Mouse (Mus musculus): ENCODE results near the gene Olfml2b. TPM values are rescaled to one million over a fixed set of nuclear protein-coding genes. Genes with fewer than 3 reads are reported as not detected.

Gene Olfml2b
- polyA plus RNA-seq, 1 experiment, result not detected

- TF ChIP-seq GATA1 (IDR thresholded peaks at IDR 0.05; ENCODE audit: low read length), result no peak
Measured at GRCm38 (mm10) chr1:170659260-170659659, 14.9 kb downstream of the Olfml2b start.

GRCm38 (mm10) chr1:170664620-170665185 lies 20.4 kb downstream of the Olfml2b start:
- TF ChIP-seq GATA1 (IDR thresholded peaks at IDR 0.05; ENCODE audit: low read length), result no peak

- TF ChIP-seq GATA1 (IDR thresholded peaks at IDR 0.05; ENCODE audit: low read length), result no peak
Measured at GRCm38 (mm10) chr1:170665200-170665599, 20.9 kb downstream of the Olfml2b start.

- no peak for TF ChIP-seq GATA1 (IDR thresholded peaks at IDR 0.05; ENCODE audit: low read length)
Measured at GRCm38 (mm10) chr1:170674184-170674775, 29.9 kb downstream of the Olfml2b start.

GRCm38 (mm10) chr1:170677681-170678080 lies 33.3 kb downstream of the Olfml2b start:
- no peak for TF ChIP-seq GATA1 (IDR thresholded peaks at IDR 0.05; ENCODE audit: low read length)

GRCm38 (mm10) chr1:170678861-170679260 lies 34.5 kb downstream of the Olfml2b start:
- TF ChIP-seq GATA1 (IDR thresholded peaks at IDR 0.05; ENCODE audit: low read length), result no peak

- TF ChIP-seq GATA1 (IDR thresholded peaks at IDR 0.05; ENCODE audit: low read length), result no peak
Measured at GRCm38 (mm10) chr1:170679624-170680023, 35.3 kb downstream of the Olfml2b start.

- no peak for TF ChIP-seq GATA1 (IDR thresholded peaks at IDR 0.05; ENCODE audit: low read length)
Measured at GRCm38 (mm10) chr1:170683863-170684262, 39.5 kb downstream of the Olfml2b start.

GRCm38 (mm10) chr1:170689773-170690172 lies 45.4 kb downstream of the Olfml2b start:
- TF ChIP-seq GATA1 (IDR thresholded peaks at IDR 0.05; ENCODE audit: low read length), result no peak

GRCm38 (mm10) chr1:170691301-170691700 lies 47.0 kb downstream of the Olfml2b start:
- no peak for TF ChIP-seq GATA1 (IDR thresholded peaks at IDR 0.05; ENCODE audit: low read length)

GRCm38 (mm10) chr1:170694821-170695291 lies 50.5 kb downstream of the Olfml2b start:
- TF ChIP-seq GATA1 (IDR thresholded peaks at IDR 0.05; ENCODE audit: low read length), result no peak

GRCm38 (mm10) chr1:170695326-170695725 lies 51.0 kb downstream of the Olfml2b start:
- TF ChIP-seq GATA1 (IDR thresholded peaks at IDR 0.05; ENCODE audit: low read length), result no peak

- no peak for TF ChIP-seq GATA1 (IDR thresholded peaks at IDR 0.05; ENCODE audit: low read length)
Measured at GRCm38 (mm10) chr1:170696996-170697395, 52.7 kb downstream of the Olfml2b start.

- no peak for TF ChIP-seq GATA1 (IDR thresholded peaks at IDR 0.05; ENCODE audit: low read length)
Measured at GRCm38 (mm10) chr1:170697771-170698356, 53.5 kb downstream of the Olfml2b start.

GRCm38 (mm10) chr1:170698771-170699170 lies 54.4 kb downstream of the Olfml2b start:
- no peak for TF ChIP-seq GATA1 (IDR thresholded peaks at IDR 0.05; ENCODE audit: low read length)

- TF ChIP-seq GATA1 (IDR thresholded peaks at IDR 0.05; ENCODE audit: low read length), result no peak
Measured at GRCm38 (mm10) chr1:170699553-170699952, 55.2 kb downstream of the Olfml2b start.

- no peak for TF ChIP-seq GATA1 (IDR thresholded peaks at IDR 0.05; ENCODE audit: low read length)
Measured at GRCm38 (mm10) chr1:170700496-170701027, 56.2 kb downstream of the Olfml2b start.
